Mouse (Mus musculus): ENCODE results near the gene Eps15.

DNA sequence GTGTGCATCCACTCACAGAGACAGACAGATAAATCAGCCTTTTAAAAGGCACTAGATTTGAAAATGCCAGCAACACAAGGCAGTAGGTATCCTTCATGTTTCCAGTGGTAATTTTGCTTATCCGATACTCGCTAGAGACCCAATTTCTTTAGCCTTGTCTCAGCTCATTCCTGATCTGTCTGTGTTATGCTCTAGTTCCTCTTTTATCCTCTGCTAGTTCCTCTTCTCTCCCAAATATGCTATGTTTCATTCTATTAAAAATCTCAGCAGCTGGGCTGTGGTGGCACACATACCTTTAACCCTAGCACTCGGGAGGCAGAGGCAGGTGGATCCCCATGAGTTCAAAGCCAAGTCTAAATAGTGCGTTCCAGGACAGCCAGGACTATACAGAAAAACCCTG is 8.3 kb upstream of the Eps15 start:
- TF ChIP-seq CTCF (IDR thresholded peaks at IDR 0.05; ENCODE audit: control insufficient read depth, insufficient read depth, insufficient replicate concordance, low read depth, low read length), result no peak
- no peak for TF ChIP-seq POLR2A (IDR thresholded peaks at IDR 0.05; ENCODE audit: control insufficient read depth, low read depth, low read length)

Measured in testis, adult 2 months (tissue).